Mouse (Mus musculus) stomach, postnatal 0 days (tissue): ENCODE measurements at regions not wholly inside any gene's neighbourhood (a gene's known extent, or its start where the extent isn't known, plus 50 kb on each side); places are given as distances from the start of the nearest gene placed in this dataset.

ENCODE experiments used
- CTCF ChIP-seq: IDR thresholded peaks from 2 replicates; pipeline ENCODE4 v1.5.1; 2016; ENCODE audit warnings: antibody characterized with exemption, low read depth, mild to moderate bottlenecking, moderate library complexity
- EP300 ChIP-seq: optimal IDR thresholded peaks from 2 replicates; pipeline ENCODE3; 2016; ENCODE audit warnings: antibody characterized with exemption

- TF ChIP-seq CTCF (no peak), EP300 (no peak)
Measured at GRCm38 (mm10) chr7:25986981-25987380, 74.3 kb upstream of the Cyp2b13 start.
